Mouse (Mus musculus) stomach, embryonic 16.5 days (tissue): ENCODE data around the gene Pgbd1. TPM values are rescaled to one million over a fixed set of nuclear protein-coding genes. Genes with fewer than 3 reads are reported as not detected.

Experiments
- ATAC-seq: fragments of 200-750 bp; cut with Nextera tagmentation; 2 replicates; pipeline ENCODE4 v1.8.0; 2017; ENCODE audit warnings: moderate number of reproducible peaks, moderate TSS enrichment; ENCODE audit not compliant: insufficient read depth, low FRiP score
- H3K27ac ChIP-seq: fragments of 300-500 bp; sonication (generic); 2 replicates; pipeline ENCODE4 v1.5.1; 2014; ENCODE audit warnings: low read length
- H3K27me3 ChIP-seq: fragments of 300-500 bp; sonication (generic); 2 replicates; pipeline ENCODE4 v1.6.1; 2014; ENCODE audit warnings: low read length, control low read depth, mixed read lengths; ENCODE audit not compliant: control insufficient read depth, insufficient read depth
- H3K36me3 ChIP-seq: fragments of 300-500 bp; sonication (generic); 2 replicates; pipeline ENCODE4 v1.6.1; 2014; ENCODE audit warnings: low read length; ENCODE audit not compliant: control insufficient read depth, insufficient read depth
- H3K4me1 ChIP-seq: fragments of 300-500 bp; sonication (generic); 2 replicates; pipeline ENCODE4 v1.6.1; 2014; ENCODE audit warnings: low read length, control low read depth, mixed read lengths; ENCODE audit not compliant: control insufficient read depth, insufficient read depth
- H3K4me2 ChIP-seq: fragments of 300-500 bp; sonication (generic); 2 replicates; pipeline ENCODE4 v1.6.1; 2014; ENCODE audit warnings: low read depth, low read length, mixed read lengths
- H3K4me3 ChIP-seq: fragments of 300-500 bp; sonication (generic); replicated peaks from 2 replicates; pipeline ENCODE4 v1.5.1; 2014; ENCODE audit warnings: mild to moderate bottlenecking, low read length
- H3K9ac ChIP-seq: fragments of 300-500 bp; sonication (generic); 2 replicates; pipeline ENCODE4 v1.6.1; 2014; ENCODE audit warnings: low read length
- H3K9me3 ChIP-seq: fragments of 300-500 bp; sonication (generic); replicated peaks from 2 replicates; pipeline ENCODE4 v1.6.1; 2016; ENCODE audit warnings: low read length, control low read depth; ENCODE audit not compliant: control insufficient read depth
- WGBS: fragments of 180-500 bp; shearing (Covaris S2); extraction: QIAGEN DNeasy Blood & Tissue Kit; methylation state at CpG from one replicate; pipeline ENCODE4 v1.1.7; 2014; 5-methylcytosine and 5-hydroxymethylcytosine counted together
- polyA plus RNA-seq: library from polyadenylated mRNA; unstranded; fragments of >200 nt; fragmentation: Nextera tagmentation; extraction: Ambion mirVana; gene quantifications from 2 replicates; pipeline ENCODE4 v1.2.1, GENCODE M21; 2015

Pgbd1 gene
- polyA plus RNA-seq, 1 experiment from 2014 or later = 2.4 TPM

GRCm38 (mm10) chr13:21423301-21423700 lies 17.6 kb downstream of the Pgbd1 start:
- H3K27ac ChIP-seq = no peak overlapping the region
- H3K4me1 ChIP-seq = peaks cover 5% of the 10 kb centered on the region; the same call in 1 of the 2 replicates
- H3K4me2 ChIP-seq = no peak overlapping the region
- 65% methylated on average over 5 of the region's 5 CpGs for WGBS
- H3K36me3 ChIP-seq = no peaks in the 10 kb centered on the region
- no peak for ATAC-seq
- H3K4me3 ChIP-seq = no peak overlapping the region
- H3K27me3 ChIP-seq = no peaks in the 10 kb centered on the region
- no peak overlapping the region for H3K9ac ChIP-seq
- H3K9me3 ChIP-seq = no peaks in the 10 kb centered on the region

GRCm38 (mm10) chr13:21418865-21419264 lies 22.0 kb downstream of the Pgbd1 start:
- WGBS = 50% methylated on average over 6 of the region's 6 CpGs
- H3K4me2 ChIP-seq = no peak overlapping the region
- H3K9ac ChIP-seq = no peak overlapping the region
- no peak overlapping the region for H3K4me3 ChIP-seq
- ATAC-seq = peak; percentile 78; the same call in 1 of the 2 replicates
- no peaks in the 10 kb centered on the region for H3K36me3 ChIP-seq
- no peak overlapping the region for H3K27ac ChIP-seq
- H3K27me3 ChIP-seq = no peaks in the 10 kb centered on the region
- H3K9me3 ChIP-seq = no peaks in the 10 kb centered on the region
- peaks cover 7% of the 10 kb centered on the region; the same call in 1 of the 2 replicates for H3K4me1 ChIP-seq

- H3K9me3 ChIP-seq = no peaks in the 10 kb centered on the region
- peak; percentile 30; the same call in 1 of the 2 replicates for ATAC-seq
- H3K4me3 ChIP-seq = no peak overlapping the region
- H3K4me1 ChIP-seq = peaks cover 7% of the 10 kb centered on the region; the same call in 1 of the 2 replicates
- H3K4me2 ChIP-seq = no peak overlapping the region
- WGBS = 75% methylated on average over 6 of the region's 6 CpGs
- H3K27ac ChIP-seq = peak overlapping the region; percentile 56
- H3K36me3 ChIP-seq = no peaks in the 10 kb centered on the region
- no peak overlapping the region for H3K9ac ChIP-seq
- H3K27me3 ChIP-seq = no peaks in the 10 kb centered on the region
These were observed 23.4 kb downstream of the Pgbd1 start for GRCm38 (mm10) chr13:21417298-21418010.

- Histone ChIP-seq H3K9me3 (no peaks in the 10 kb centered on the region), H3K4me2 (no peak overlapping the region), H3K4me3 (no peak overlapping the region), H3K36me3 (no peaks in the 10 kb centered on the region), H3K27ac (peak overlapping the region; percentile 75; the same call in 1 of the 2 replicates), H3K9ac (no peak overlapping the region), H3K4me1 (peaks cover 7% of the 10 kb centered on the region; the same call in 1 of the 2 replicates), H3K27me3 (no peaks in the 10 kb centered on the region)
- no peak for ATAC-seq
- 90% methylated on average over 2 of the region's 2 CpGs for WGBS
These were observed 25.1 kb downstream of the Pgbd1 start for GRCm38 (mm10) chr13:21415750-21416149.

GRCm38 (mm10) chr13:21415266-21415665 lies 25.6 kb downstream of the Pgbd1 start:
- Histone ChIP-seq H3K27me3 (no peaks in the 10 kb centered on the region), H3K27ac (peak overlapping the region; percentile 75), H3K9ac (no peak overlapping the region), H3K4me1 (peaks cover 7% of the 10 kb centered on the region; the same call in 1 of the 2 replicates), H3K4me2 (no peak overlapping the region), H3K4me3 (no peak overlapping the region), H3K36me3 (no peaks in the 10 kb centered on the region), H3K9me3 (no peaks in the 10 kb centered on the region)
- ATAC-seq = no peak
- WGBS = 66% methylated on average over 4 of the region's 4 CpGs

GRCm38 (mm10) chr13:21414231-21415212 lies 26.3 kb downstream of the Pgbd1 start:
- H3K36me3 ChIP-seq = no peaks in the 10 kb centered on the region
- 50% methylated on average over 14 of the region's 15 CpGs for WGBS
- peak overlapping the region; percentile 11; the same call in 1 of the 2 replicates for H3K4me2 ChIP-seq
- H3K4me1 ChIP-seq = peaks cover 7% of the 10 kb centered on the region; the same call in 1 of the 2 replicates
- no peaks in the 10 kb centered on the region for H3K27me3 ChIP-seq
- ATAC-seq = peak; percentile 83
- peak overlapping the region; percentile 75 for H3K27ac ChIP-seq
- H3K9me3 ChIP-seq = no peaks in the 10 kb centered on the region
- no peak overlapping the region for H3K4me3 ChIP-seq
- H3K9ac ChIP-seq = no peak overlapping the region

GRCm38 (mm10) chr13:21408805-21409459 lies 31.9 kb downstream of the Pgbd1 start:
- Histone ChIP-seq H3K36me3 (no peaks in the 10 kb centered on the region), H3K27me3 (no peaks in the 10 kb centered on the region), H3K9me3 (no peaks in the 10 kb centered on the region), H3K27ac (peak overlapping the region; percentile 87; the same call in 1 of the 2 replicates), H3K4me1 (peaks cover 5% of the 10 kb centered on the region; the same call in 1 of the 2 replicates), H3K4me2 (peak overlapping the region; percentile 75), H3K4me3 (peak overlapping the region; percentile 61), H3K9ac (peak overlapping the region; percentile 81)
- no peak for ATAC-seq
- 52% methylated on average over 11 of the region's 11 CpGs for WGBS

GRCm38 (mm10) chr13:21407969-21408804 lies 32.7 kb downstream of the Pgbd1 start:
- peak overlapping the region; percentile 81 for H3K9ac ChIP-seq
- no peaks in the 10 kb centered on the region for H3K9me3 ChIP-seq
- H3K4me1 ChIP-seq = peaks cover 5% of the 10 kb centered on the region; the same call in 1 of the 2 replicates
- peak; percentile 96 for ATAC-seq
- WGBS = 4% methylated on average over 27 of the region's 27 CpGs
- no peaks in the 10 kb centered on the region for H3K36me3 ChIP-seq
- H3K4me3 ChIP-seq = peak overlapping the region; percentile 61
- H3K27ac ChIP-seq = peak overlapping the region; percentile 87
- H3K4me2 ChIP-seq = peak overlapping the region; percentile 75
- H3K27me3 ChIP-seq = no peaks in the 10 kb centered on the region
